Mouse (Mus musculus) forebrain, postnatal 0 days (tissue): ENCODE measurements around the gene Wdr24. TPM values are rescaled to one million over a fixed set of nuclear protein-coding genes. Genes with fewer than 3 reads are reported as not detected.

Experiments used
- ATAC-seq: fragments of 200-750 bp; cut with Nextera tagmentation; 2 replicates; pipeline ENCODE4 v1.8.0; 2017; ENCODE audit warnings: mild to moderate bottlenecking, moderate library complexity
- DNase-seq: peaks from one replicate; pipeline ENCODE4 v3.0.0-alpha.2; 2015
- H3K27ac ChIP-seq: fragments of 300-500 bp; sonication (generic); 2 replicates; pipeline ENCODE4 v1.5.1; 2014; ENCODE audit warnings: low read depth, mild to moderate bottlenecking, antibody characterized with exemption, low read length, moderate library complexity, mixed read lengths
- H3K27me3 ChIP-seq: fragments of 300-500 bp; sonication (generic); 2 replicates; pipeline ENCODE4 v1.6.1; 2014; ENCODE audit warnings: mild to moderate bottlenecking, low read length, mixed read lengths; ENCODE audit not compliant: insufficient read depth
- H3K36me3 ChIP-seq: fragments of 300-500 bp; sonication (generic); 2 replicates; pipeline ENCODE4 v1.6.1; 2014; ENCODE audit warnings: mild to moderate bottlenecking, moderate library complexity; ENCODE audit not compliant: insufficient read depth
- H3K4me1 ChIP-seq: fragments of 300-500 bp; sonication (generic); 2 replicates; pipeline ENCODE4 v1.6.1; 2014; ENCODE audit warnings: antibody characterized with exemption; ENCODE audit not compliant: insufficient read depth
- H3K4me2 ChIP-seq: fragments of 300-500 bp; sonication (generic); 2 replicates; pipeline ENCODE4 v1.6.1; 2014; ENCODE audit warnings: low read depth, mild to moderate bottlenecking, moderate library complexity
- H3K4me3 ChIP-seq: fragments of 300-500 bp; sonication (generic); 2 replicates; pipeline ENCODE4 v1.5.1; 2014; ENCODE audit warnings: low read depth, low read length, mixed read lengths
- H3K9ac ChIP-seq: fragments of 300-500 bp; sonication (generic); 2 replicates; pipeline ENCODE4 v1.6.1; 2014; ENCODE audit warnings: mild to moderate bottlenecking
- H3K9me3 ChIP-seq: fragments of 300-500 bp; sonication (generic); 2 replicates; pipeline ENCODE4 v1.6.1; 2016; ENCODE audit warnings: low read length
- CTCF ChIP-seq: sonication (generic); IDR thresholded peaks from 2 replicates; pipeline ENCODE4 v1.5.1; 2016; ENCODE audit warnings: antibody characterized with exemption, control low read depth, low read depth
- WGBS: fragments of 180-500 bp; shearing (Covaris S2); extraction: QIAGEN DNeasy Blood & Tissue Kit; methylation state at CpG from one replicate; pipeline ENCODE4 v1.1.7; 2014; 5-methylcytosine and 5-hydroxymethylcytosine counted together
- polyA plus RNA-seq: library from polyadenylated mRNA; unstranded; fragments of >200 nt; fragmentation: Nextera tagmentation; extraction: Ambion mirVana; gene quantifications from 2 replicates; pipeline ENCODE4 v1.2.1, GENCODE M21; 2015
- total RNA-seq: library from RNA; depleted of rRNA; stranded (reverse); fragments of >200 nt; gene quantifications from 2 replicates; pipeline ENCODE4 v1.2.3, GENCODE M21; 2014; rRNA removed

The Wdr24 gene
- total RNA-seq (36.5 and 37.5 TPM in 2 replicates), polyA plus RNA-seq (23.2 and 24.5 TPM in 2 replicates)

DNA sequence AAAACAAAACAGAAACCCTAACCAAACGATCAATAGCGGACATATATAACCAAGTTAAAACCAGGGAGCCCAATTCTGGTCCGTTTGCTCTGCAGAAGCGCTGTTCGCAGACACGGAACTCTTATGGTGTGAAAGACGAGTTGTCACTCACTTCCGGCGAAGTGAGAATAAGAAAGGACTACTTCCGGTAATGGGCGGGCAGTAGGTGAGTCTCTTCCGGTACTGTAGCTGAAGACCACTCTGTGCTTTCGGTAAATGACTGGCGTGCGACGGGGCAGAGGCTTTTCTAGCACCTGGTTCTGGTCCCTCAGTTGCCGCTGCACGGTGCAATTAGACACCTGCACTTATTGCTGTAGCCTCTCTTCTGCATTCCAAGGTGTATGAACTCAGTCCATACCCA, at the start of gene Wdr24:
Gene Wdr24, plus strand, starts transcription at position 176 of the 400 bp plus-strand sequence.
- WGBS: 0% methylated on average over 18 of the region's 18 CpGs

DNA sequence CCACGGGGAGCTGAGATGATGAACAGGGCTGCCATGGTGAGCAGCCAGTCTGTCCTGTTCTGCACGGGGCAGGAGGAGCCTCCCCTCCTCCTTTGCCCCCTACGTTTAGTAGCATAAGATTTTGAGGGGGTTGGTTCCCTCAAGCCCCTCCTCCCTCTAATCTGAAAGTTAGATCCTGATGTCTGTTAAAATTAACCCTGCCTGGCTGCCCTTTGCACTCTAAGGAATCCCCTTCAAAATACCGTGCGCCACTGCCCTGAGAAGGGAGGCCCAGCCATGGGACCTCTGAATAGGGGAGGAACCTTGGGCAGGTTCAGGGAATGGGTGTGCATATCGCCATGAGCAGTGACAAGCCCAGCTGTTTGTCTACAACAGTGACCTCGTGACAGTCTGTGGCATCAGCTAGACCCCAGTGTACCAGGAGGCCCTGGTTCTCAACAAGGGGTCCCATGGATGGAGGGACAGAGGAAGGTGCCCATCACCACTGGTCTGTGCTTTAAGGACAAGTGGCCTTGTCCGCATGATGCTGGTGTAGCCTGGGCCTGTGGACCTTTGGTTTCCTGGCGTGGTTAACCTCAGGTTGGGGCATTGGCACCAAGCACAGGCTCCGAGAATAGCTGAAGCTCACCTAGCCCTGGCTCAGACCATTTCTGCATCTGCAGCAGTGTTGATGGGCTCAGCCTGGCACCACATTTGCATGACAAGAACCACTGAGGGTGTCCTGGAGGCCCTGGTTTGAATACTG, 47.9 kb upstream of the Wdr24 start:
- Histone ChIP-seq H3K36me3 (peaks cover 15% of the 10 kb centered on the region), H3K4me1 (peaks cover 5% of the 10 kb centered on the region), H3K4me3 (no peak overlapping the region), H3K27me3 (no peaks in the 10 kb centered on the region), H3K27ac (no peak overlapping the region), H3K9me3 (no peaks in the 10 kb centered on the region), H3K9ac (no peak overlapping the region), H3K4me2 (no peak overlapping the region)
- TF ChIP-seq CTCF: no peak
- ATAC-seq (no peak), DNase-seq (no peak)
- WGBS: 85% methylated on average over 10 of the region's 10 CpGs

More for the DNA sequence above, at the start of gene Wdr24:
- Histone ChIP-seq H3K4me1 (peaks cover 16% of the 10 kb centered on the region), H3K27me3 (no peaks in the 10 kb centered on the region), H3K36me3 (peaks cover 36% of the 10 kb centered on the region), H3K4me2 (peak within 1 kb of the TSS; percentile 96), H3K27ac (peak within 1 kb of the TSS; percentile 66), H3K9ac (peak within 1 kb of the TSS; percentile 69), H3K4me3 (peak within 1 kb of the TSS; percentile 52), H3K9me3 (no peaks in the 10 kb centered on the region)
- DNase-seq (peak; percentile 93), ATAC-seq (peak; percentile 95)
- TF ChIP-seq CTCF: no peak

DNA sequence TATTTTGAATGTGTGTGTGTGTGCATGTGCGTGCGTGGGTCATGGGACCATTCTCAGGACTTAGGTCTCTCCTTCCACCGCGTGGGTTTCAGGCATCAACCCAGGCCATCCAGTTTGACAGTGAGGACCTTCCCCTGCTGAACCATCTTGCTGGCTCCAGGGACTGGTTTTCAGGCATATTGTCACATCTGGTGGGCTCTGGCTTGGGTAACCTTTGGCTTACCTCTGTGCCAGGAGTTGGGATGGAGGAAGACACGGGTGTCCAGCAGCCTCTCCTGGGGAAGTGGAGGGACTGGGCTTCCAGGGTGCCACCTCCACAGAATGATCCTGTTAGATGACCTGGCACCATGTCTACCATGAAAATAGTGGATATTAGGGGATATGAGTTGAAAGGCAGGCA, 45.5 kb upstream of the Wdr24 start:
- ATAC-seq: no peak
- Histone ChIP-seq H3K9ac (no peak overlapping the region), H3K27me3 (no peaks in the 10 kb centered on the region), H3K4me3 (no peak overlapping the region), H3K27ac (no peak overlapping the region), H3K36me3 (peaks cover 36% of the 10 kb centered on the region), H3K4me1 (peaks cover 5% of the 10 kb centered on the region), H3K9me3 (no peaks in the 10 kb centered on the region), H3K4me2 (no peak overlapping the region)
- TF ChIP-seq CTCF: no peak
- WGBS: 96% methylated on average over 5 of the region's 5 CpGs
- DNase-seq: no peak

DNA sequence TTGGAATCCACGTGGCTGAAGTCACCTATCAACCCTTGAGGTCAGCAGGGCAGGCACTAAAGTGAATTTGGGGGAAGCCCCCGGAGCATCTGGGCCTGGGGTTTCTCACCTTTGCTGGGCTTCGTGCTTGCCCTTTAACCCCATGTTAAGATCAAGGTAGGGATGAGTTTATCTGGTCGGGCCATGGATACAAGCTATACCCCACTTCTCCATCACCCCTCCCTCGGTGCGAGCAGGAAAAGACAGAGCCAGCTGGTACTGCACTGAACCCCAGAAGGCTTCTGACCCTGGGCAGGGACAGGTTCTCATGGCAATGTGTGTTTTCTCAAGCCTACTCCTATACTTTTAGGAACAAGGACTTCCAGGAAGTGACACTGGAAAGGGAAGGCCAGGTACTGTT, 42.1 kb upstream of the Wdr24 start:
- WGBS: 78% methylated on average over 6 of the region's 6 CpGs
- no peaks in the 10 kb centered on the region for H3K9me3 ChIP-seq
- H3K27me3 ChIP-seq: no peaks in the 10 kb centered on the region
- H3K4me2 ChIP-seq: no peak overlapping the region
- no peak overlapping the region for H3K27ac ChIP-seq
- H3K4me1 ChIP-seq: peaks cover 6% of the 10 kb centered on the region
- peaks cover 49% of the 10 kb centered on the region for H3K36me3 ChIP-seq
- DNase-seq: no peak
- no peak overlapping the region for H3K4me3 ChIP-seq
- ATAC-seq: no peak
- no peak for TF ChIP-seq CTCF
- H3K9ac ChIP-seq: no peak overlapping the region

DNA sequence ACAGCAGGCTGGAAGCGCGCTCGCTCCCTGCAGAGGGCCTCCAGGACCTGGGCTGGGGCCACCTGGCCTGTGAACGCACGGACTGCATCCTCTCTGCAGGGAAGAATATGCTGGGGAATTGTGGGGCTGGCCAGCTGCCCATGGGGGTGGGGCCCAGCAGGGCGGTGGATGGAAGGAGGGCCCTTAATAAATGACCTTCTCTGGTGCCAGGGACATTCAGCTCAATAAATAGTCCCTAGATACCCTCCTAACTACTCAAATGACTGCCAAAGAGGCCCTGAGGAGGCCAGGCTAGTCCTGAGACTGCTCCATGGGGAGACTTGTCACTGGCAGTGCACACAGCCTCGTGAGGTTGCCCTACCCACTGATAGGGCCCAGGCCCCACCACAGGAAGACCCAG, 40.3 kb upstream of the Wdr24 start:
- Histone ChIP-seq H3K4me1 (peaks cover 6% of the 10 kb centered on the region), H3K4me3 (no peak overlapping the region), H3K4me2 (no peak overlapping the region), H3K27me3 (no peaks in the 10 kb centered on the region), H3K9me3 (no peaks in the 10 kb centered on the region), H3K9ac (no peak overlapping the region; the same call in 1 of the 2 replicates), H3K27ac (no peak overlapping the region), H3K36me3 (peaks cover 51% of the 10 kb centered on the region)
- no peak for TF ChIP-seq CTCF
- no peak for ATAC-seq
- WGBS: 62% methylated on average over 7 of the region's 7 CpGs
- no peak for DNase-seq

DNA sequence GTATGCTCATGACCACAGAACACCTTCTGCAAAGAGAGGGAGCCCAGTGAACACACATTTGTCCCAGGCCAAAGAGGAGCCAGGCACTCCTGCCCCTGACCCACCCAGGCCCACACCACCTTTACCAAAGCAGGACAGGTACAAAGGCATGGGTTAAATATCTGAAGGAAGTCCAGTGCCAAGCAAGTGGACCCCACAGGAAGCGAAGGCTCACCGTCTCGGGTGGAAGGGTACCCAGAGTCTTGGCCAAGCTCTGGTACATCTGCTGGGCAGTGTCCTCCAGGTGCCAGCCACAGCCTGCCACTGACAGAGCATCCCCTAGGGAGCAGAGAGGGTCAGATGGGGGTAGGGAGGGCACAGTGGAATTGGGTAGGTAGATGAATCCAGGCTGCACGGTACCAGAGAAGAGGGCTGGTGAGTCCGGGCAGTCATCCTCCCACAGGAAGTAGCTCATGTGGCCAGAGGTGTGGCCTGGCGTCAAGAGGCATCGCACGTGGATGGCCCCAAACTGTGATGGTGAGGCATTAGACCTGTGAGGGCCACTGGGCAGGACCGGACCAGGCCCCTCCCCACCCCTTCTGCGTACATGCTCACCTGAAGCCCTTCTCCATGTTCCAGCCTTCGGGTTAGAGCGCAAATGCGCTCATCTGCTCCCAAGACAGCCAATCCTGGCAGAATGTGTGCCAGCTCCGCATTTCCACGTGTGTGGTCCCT, 39.4 kb upstream of the Wdr24 start:
- Histone ChIP-seq H3K9me3 (no peaks in the 10 kb centered on the region), H3K9ac (peak overlapping the region; percentile 70), H3K4me3 (peak overlapping the region; percentile 70), H3K4me2 (peak overlapping the region; percentile 82), H3K27ac (no peak overlapping the region), H3K36me3 (peaks cover 51% of the 10 kb centered on the region), H3K27me3 (no peaks in the 10 kb centered on the region), H3K4me1 (peaks cover 6% of the 10 kb centered on the region)
- 72% methylated on average over 15 of the region's 15 CpGs for WGBS
- no peak for TF ChIP-seq CTCF
- ATAC-seq (no peak), DNase-seq (no peak)

DNA sequence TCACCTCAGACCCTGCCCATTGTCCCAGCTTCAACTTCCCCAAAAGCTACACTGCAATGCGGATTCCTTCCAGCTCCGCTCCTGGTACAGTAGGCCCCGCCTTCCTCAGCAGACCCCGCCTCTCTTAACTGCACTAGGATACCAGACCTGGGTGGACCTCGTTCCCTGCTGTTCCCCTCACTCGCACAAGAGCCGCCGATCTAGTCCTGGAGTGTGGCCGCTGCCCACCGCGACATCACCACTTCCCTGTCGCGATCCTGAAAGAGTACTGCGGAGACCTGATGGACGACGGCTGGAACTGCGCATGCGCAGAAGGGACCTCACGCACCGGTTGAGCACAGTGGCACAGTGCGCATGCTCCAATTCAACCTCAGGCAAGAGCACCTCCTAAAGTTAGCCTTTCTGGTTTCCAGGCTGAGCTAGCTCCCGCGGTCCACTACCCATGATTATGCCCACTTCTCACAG, 38.1 kb upstream of the Wdr24 start, which contains the start of gene Haghl:
Gene Haghl, minus strand, starts transcription at position 393 of the 465 bp plus-strand sequence.
- no peaks in the 10 kb centered on the region for H3K27me3 ChIP-seq
- peaks cover 6% of the 10 kb centered on the region for H3K4me1 ChIP-seq
- no peak for TF ChIP-seq CTCF
- H3K9me3 ChIP-seq: no peaks in the 10 kb centered on the region
- DNase-seq: peak; percentile 99
- peak; percentile 89 for ATAC-seq
- H3K4me3 ChIP-seq: peak within 1 kb of the TSS; percentile 70
- H3K9ac ChIP-seq: peak within 1 kb of the TSS; percentile 70
- under 1% methylated on average over 23 of the region's 23 CpGs for WGBS
- H3K27ac ChIP-seq: peak within 1 kb of the TSS; percentile 81
- H3K4me2 ChIP-seq: peak within 1 kb of the TSS; percentile 82
- peaks cover 49% of the 10 kb centered on the region for H3K36me3 ChIP-seq
